Mouse (Mus musculus): Measurements from ENCODE around the gene Tcf7l1. TPM values are rescaled to one million over a fixed set of nuclear protein-coding genes. Genes with fewer than 3 reads are reported as not detected.
"Not testable (repeated sequence)": the region's sequence is repeated elsewhere in the genome, so short reads cannot be mapped to it uniquely, and the experiment has no call there.

The Tcf7l1 gene
- 10 to 100 TPM; 15.0 to 17.8 TPM for total RNA-seq (2021)
- long read RNA-seq, experiment 1, partial matches to known transcripts: 5 of 13 reads
- long read RNA-seq, experiment 1, other reads (novel, unspliced or antisense): 2 of 13 reads
- long read RNA-seq, experiment 2, partial matches to known transcripts: 3 of 9 reads
- long read RNA-seq, experiment 2, other reads (novel, unspliced or antisense): 2 of 9 reads

GRCm38 (mm10) chr6:72788892-72789699 is at the start of gene Tcf7l1:
Gene Tcf7l1, minus strand, starts transcription at chr6:72789254.
- intact Hi-C loops (cut with DNase I): loop anchor here (1.0 to 5.0 kb wide), 6 partner anchors 42 to 152 kb away; no protein-coding TSS in a partner anchor
- peak; percentile 96 to 97 for DNase-seq

GRCm38 (mm10) chr6:72837756-72838155 is 48.7 kb upstream of the Tcf7l1 start:
- DNase-seq: no peak
- intact Hi-C loops (cut with DNase I): no loop called here

GRCm38 (mm10) chr6:72834518-72834917 is 45.5 kb upstream of the Tcf7l1 start:
- intact Hi-C loops (cut with DNase I): no loop called here
- no peak for DNase-seq

- intact Hi-C loops (cut with DNase I): loop anchor here (1.0 kb wide), 1 partner anchor 43 kb away; the partner anchor contains the start of gene Tcf7l1
- no peak for DNase-seq
These were observed 42.8 kb upstream of the Tcf7l1 start for GRCm38 (mm10) chr6:72831858-72832257.

GRCm38 (mm10) chr6:72831276-72831675 is 42.2 kb upstream of the Tcf7l1 start:
- intact Hi-C loops (cut with DNase I): loop anchor here (1.0 kb wide), 1 partner anchor 42 kb away; the partner anchor contains the start of gene Tcf7l1
- peak; percentile 63 to 77 for DNase-seq

- intact Hi-C loops (cut with DNase I): loop anchor here (1.0 kb wide), 1 partner anchor 193 kb away; no protein-coding TSS in a partner anchor
- peak in 1 of 2 experiments; percentile 25 for DNase-seq
These were observed 39.8 kb upstream of the Tcf7l1 start for GRCm38 (mm10) chr6:72828857-72829256.

- intact Hi-C loops (cut with DNase I); DNase-seq: not testable (repeated sequence)
These were observed 39.0 kb upstream of the Tcf7l1 start for GRCm38 (mm10) chr6:72828037-72828436.

- intact Hi-C loops (cut with DNase I): no loop called here
- no peak for DNase-seq
These were observed 36.7 kb upstream of the Tcf7l1 start for GRCm38 (mm10) chr6:72825762-72826161.

- peak; percentile 11 to 20 for DNase-seq
- intact Hi-C loops (cut with DNase I): no loop called here
These were observed 36.1 kb upstream of the Tcf7l1 start for GRCm38 (mm10) chr6:72824971-72825737.

- intact Hi-C loops (cut with DNase I): no loop called here
- no peak for DNase-seq
These were observed 24.4 kb upstream of the Tcf7l1 start for GRCm38 (mm10) chr6:72813456-72813855.

- no peak for DNase-seq
- intact Hi-C loops (cut with DNase I): no loop called here
These were observed 21.2 kb upstream of the Tcf7l1 start for GRCm38 (mm10) chr6:72810248-72810647.

- intact Hi-C loops (cut with DNase I): no loop called here
- no peak for DNase-seq
These were observed 20.6 kb upstream of the Tcf7l1 start for GRCm38 (mm10) chr6:72809522-72810149.

- intact Hi-C loops (cut with DNase I): no loop called here
- DNase-seq: no peak
These were observed 19.3 kb upstream of the Tcf7l1 start for GRCm38 (mm10) chr6:72808342-72808741.

- no peak for DNase-seq
- intact Hi-C loops (cut with DNase I): no loop called here
These were observed 14.6 kb upstream of the Tcf7l1 start for GRCm38 (mm10) chr6:72803669-72804068.

- intact Hi-C loops (cut with DNase I): no loop called here
- DNase-seq: peak; percentile 19 to 49
These were observed 13.1 kb upstream of the Tcf7l1 start for GRCm38 (mm10) chr6:72802119-72802518.

- intact Hi-C loops (cut with DNase I): no loop called here
- no peak for DNase-seq
These were observed 11.6 kb upstream of the Tcf7l1 start for GRCm38 (mm10) chr6:72800641-72801040.

- intact Hi-C loops (cut with DNase I): no loop called here
- no peak for DNase-seq
These were observed 8.7 kb upstream of the Tcf7l1 start for GRCm38 (mm10) chr6:72797763-72798162.

- DNase-seq: no peak
- intact Hi-C loops (cut with DNase I): no loop called here
These were observed 6.4 kb upstream of the Tcf7l1 start for GRCm38 (mm10) chr6:72795444-72795843.

GRCm38 (mm10) chr6:72794870-72795269 is 5.8 kb upstream of the Tcf7l1 start:
- intact Hi-C loops (cut with DNase I): no loop called here
- DNase-seq: no peak

- DNase-seq: no peak
- intact Hi-C loops (cut with DNase I): no loop called here
These were observed 3.6 kb upstream of the Tcf7l1 start for GRCm38 (mm10) chr6:72792641-72793040.
